Mouse (Mus musculus): ENCODE measurements at regions not wholly inside any gene's neighbourhood (a gene's known extent, or its start where the extent isn't known, plus 50 kb on each side); places are given as distances from the start of the nearest gene placed in this dataset.

- in situ Hi-C loops (cut with MboI; ENCODE audit: low pct_unique_long_range_greater_than_20kb in 1 of 2, low sequenced_read_pairs in 2 of 2, unreplicated experiment in 1 of 2): no loop called here
These were observed 114.2 kb upstream of the Gas1 start for GRCm38 (mm10) chr13:60291344-60291743.

- in situ Hi-C loops (cut with MboI; ENCODE audit: low pct_unique_long_range_greater_than_20kb in 1 of 2, low sequenced_read_pairs in 2 of 2, unreplicated experiment in 1 of 2): no loop called here
These were observed 119.2 kb upstream of the Gas1 start for GRCm38 (mm10) chr13:60296201-60296895.

GRCm38 (mm10) chr13:60296896-60297275 is 119.7 kb upstream of the Gas1 start:
- in situ Hi-C loops (cut with MboI; ENCODE audit: low pct_unique_long_range_greater_than_20kb in 1 of 2, low sequenced_read_pairs in 2 of 2, unreplicated experiment in 1 of 2): no loop called here

GRCm38 (mm10) chr13:60298575-60298974 is 121.4 kb upstream of the Gas1 start:
- in situ Hi-C loops (cut with MboI; ENCODE audit: low pct_unique_long_range_greater_than_20kb in 1 of 2, low sequenced_read_pairs in 2 of 2, unreplicated experiment in 1 of 2): no loop called here

- in situ Hi-C loops (cut with MboI; ENCODE audit: low pct_unique_long_range_greater_than_20kb in 1 of 2, low sequenced_read_pairs in 2 of 2, unreplicated experiment in 1 of 2): no loop called here
These were observed 121.9 kb upstream of the Gas1 start for GRCm38 (mm10) chr13:60299076-60299475.

- in situ Hi-C loops (cut with MboI; ENCODE audit: low pct_unique_long_range_greater_than_20kb in 1 of 2, low sequenced_read_pairs in 2 of 2, unreplicated experiment in 1 of 2): no loop called here
These were observed 126.4 kb upstream of the Gas1 start for GRCm38 (mm10) chr13:60303561-60303960.

- in situ Hi-C loops (cut with MboI; ENCODE audit: low pct_unique_long_range_greater_than_20kb in 1 of 2, low sequenced_read_pairs in 2 of 2, unreplicated experiment in 1 of 2): no loop called here
These were observed 128.1 kb upstream of the Gas1 start for GRCm38 (mm10) chr13:60305028-60305810.

GRCm38 (mm10) chr13:60308062-60308801 is 131.1 kb upstream of the Gas1 start:
- in situ Hi-C loops (cut with MboI; ENCODE audit: low pct_unique_long_range_greater_than_20kb in 1 of 2, low sequenced_read_pairs in 2 of 2, unreplicated experiment in 1 of 2): no loop called here

- in situ Hi-C loops (cut with MboI; ENCODE audit: low pct_unique_long_range_greater_than_20kb in 1 of 2, low sequenced_read_pairs in 2 of 2, unreplicated experiment in 1 of 2): no loop called here
These were observed 132.3 kb upstream of the Gas1 start for GRCm38 (mm10) chr13:60309482-60309881.

GRCm38 (mm10) chr13:60309926-60310325 is 132.8 kb upstream of the Gas1 start:
- in situ Hi-C loops (cut with MboI; ENCODE audit: low pct_unique_long_range_greater_than_20kb in 1 of 2, low sequenced_read_pairs in 2 of 2, unreplicated experiment in 1 of 2): no loop called here

- in situ Hi-C loops (cut with MboI; ENCODE audit: low pct_unique_long_range_greater_than_20kb in 1 of 2, low sequenced_read_pairs in 2 of 2, unreplicated experiment in 1 of 2): no loop called here
These were observed 135.4 kb upstream of the Gas1 start for GRCm38 (mm10) chr13:60312397-60313085.

GRCm38 (mm10) chr13:60318436-60319020 is 141.4 kb upstream of the Gas1 start:
- in situ Hi-C loops (cut with MboI; ENCODE audit: low pct_unique_long_range_greater_than_20kb in 1 of 2, low sequenced_read_pairs in 2 of 2, unreplicated experiment in 1 of 2): no loop called here

- in situ Hi-C loops (cut with MboI; ENCODE audit: low pct_unique_long_range_greater_than_20kb in 1 of 2, low sequenced_read_pairs in 2 of 2, unreplicated experiment in 1 of 2): no loop called here
These were observed 142.1 kb upstream of the Gas1 start for GRCm38 (mm10) chr13:60319268-60319667.

GRCm38 (mm10) chr13:60319861-60320602 is 142.9 kb upstream of the Gas1 start:
- in situ Hi-C loops (cut with MboI; ENCODE audit: low pct_unique_long_range_greater_than_20kb in 1 of 2, low sequenced_read_pairs in 2 of 2, unreplicated experiment in 1 of 2): no loop called here

GRCm38 (mm10) chr13:60322579-60322978 is 145.4 kb upstream of the Gas1 start:
- in situ Hi-C loops (cut with MboI; ENCODE audit: low pct_unique_long_range_greater_than_20kb in 1 of 2, low sequenced_read_pairs in 2 of 2, unreplicated experiment in 1 of 2): no loop called here

- in situ Hi-C loops (cut with MboI; ENCODE audit: low pct_unique_long_range_greater_than_20kb in 1 of 2, low sequenced_read_pairs in 2 of 2, unreplicated experiment in 1 of 2): no loop called here
These were observed 153.5 kb upstream of the Gas1 start for GRCm38 (mm10) chr13:60330475-60331258.

- in situ Hi-C loops (cut with MboI; ENCODE audit: low pct_unique_long_range_greater_than_20kb in 1 of 2, low sequenced_read_pairs in 2 of 2, unreplicated experiment in 1 of 2): no loop called here
These were observed 159.0 kb upstream of the Gas1 start for GRCm38 (mm10) chr13:60336196-60336595.

Measured in mouse embryonic stem cell (cell line).